Mouse (Mus musculus) right cerebral cortex, adult 2 months (tissue): ENCODE measurements around the gene Csta1.
"Not testable (repeated sequence)": the region's sequence is repeated elsewhere in the genome, so short reads cannot be mapped to it uniquely, and the experiment has no call there.

Experiments used
- DNase-seq, 2 experiments: peaks; one replicate each; pipeline ENCODE4 v3.0.0; 2021 to 2022; ENCODE audit warnings: low spot score in 2 of 2

Csta1 gene

GRCm38 (mm10) chr16:36131141-36131540 lies at the start of gene Csta1:
Gene Csta1 (minus strand): TSS chr16:36131241.
- DNase-seq = no peak

GRCm38 (mm10) chr16:36179910-36180309 lies 48.9 kb upstream of the Csta1 start:
- DNase-seq = no peak

- no peak for DNase-seq
These were observed 45.1 kb upstream of the Csta1 start for GRCm38 (mm10) chr16:36176108-36176507.

GRCm38 (mm10) chr16:36167841-36168240 lies 36.8 kb upstream of the Csta1 start:
- not testable (repeated sequence) for DNase-seq

GRCm38 (mm10) chr16:36156402-36156975 lies 25.4 kb upstream of the Csta1 start, which contains the start of gene Stfa2l1:
Gene Stfa2l1 (plus strand): TSS chr16:36156811.
- DNase-seq = no peak

- DNase-seq = no peak
These were observed 7.2 kb upstream of the Csta1 start for GRCm38 (mm10) chr16:36138201-36138600.

GRCm38 (mm10) chr16:36128092-36128491 lies 2.9 kb downstream of the Csta1 start:
- DNase-seq = no peak

GRCm38 (mm10) chr16:36115751-36116150 lies 15.3 kb downstream of the Csta1 start:
- DNase-seq = not testable (repeated sequence)

GRCm38 (mm10) chr16:36111486-36111885 lies 19.6 kb downstream of the Csta1 start:
- not testable (repeated sequence) for DNase-seq

- DNase-seq = no peak
These were observed 28.8 kb downstream of the Csta1 start for GRCm38 (mm10) chr16:36102211-36102610.

GRCm38 (mm10) chr16:36101526-36101925 lies 29.5 kb downstream of the Csta1 start:
- DNase-seq = no peak

- DNase-seq = not testable (repeated sequence)
These were observed 33.1 kb downstream of the Csta1 start for GRCm38 (mm10) chr16:36097813-36098499.

GRCm38 (mm10) chr16:36094079-36094478 lies 37.0 kb downstream of the Csta1 start:
- no peak for DNase-seq

GRCm38 (mm10) chr16:36090785-36091509 lies 40.1 kb downstream of the Csta1 start:
- no peak for DNase-seq

GRCm38 (mm10) chr16:36089850-36090616 lies 41.0 kb downstream of the Csta1 start:
- no peak for DNase-seq

- DNase-seq = no peak
These were observed 42.0 kb downstream of the Csta1 start for GRCm38 (mm10) chr16:36089065-36089464.

- no peak for DNase-seq
These were observed 43.2 kb downstream of the Csta1 start for GRCm38 (mm10) chr16:36087846-36088245.

- DNase-seq = no peak
These were observed 51.1 kb downstream of the Csta1 start for GRCm38 (mm10) chr16:36079916-36080315.

GRCm38 (mm10) chr16:36074772-36075171 lies 56.3 kb downstream of the Csta1 start:
- DNase-seq = no peak

GRCm38 (mm10) chr16:36072410-36073011 lies 58.5 kb downstream of the Csta1 start:
- DNase-seq = no peak
